Mouse (Mus musculus): Measurements from ENCODE around the gene Iqcn. TPM values are rescaled to one million over a fixed set of nuclear protein-coding genes. Genes with fewer than 3 reads are reported as not detected.

The Iqcn gene
- polyA plus RNA-seq (2014; fragmentation: Illumina TruSeq; extraction: RNeasy Lipid Tissue Mini Kit (QIAGEN cat#74804); ENCODE audit: low read depth, low replicate concordance), result not detected

DNA sequence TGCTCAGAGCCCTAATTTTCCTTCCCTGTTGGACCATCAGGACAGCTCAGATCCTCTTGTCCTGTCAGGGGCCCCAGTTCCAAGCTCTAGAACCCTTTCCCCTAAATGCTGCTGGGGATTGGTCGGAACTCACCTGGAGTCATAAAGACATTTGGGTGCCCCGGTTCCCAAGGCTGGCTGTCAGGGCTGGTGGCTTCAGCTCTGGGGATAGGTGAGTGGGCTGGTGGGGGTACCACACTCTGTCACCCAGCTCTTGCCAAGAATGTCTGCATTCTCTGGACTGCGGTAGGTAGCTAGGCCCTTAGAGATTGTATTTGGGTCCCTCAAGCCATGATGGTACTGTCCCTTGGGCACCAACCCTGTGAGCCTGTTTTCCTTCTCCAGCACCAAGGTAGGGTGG, at the start of gene Iqcn:
TSS of gene Iqcn (plus strand) at position 171 of the 400 bp plus-strand sequence.

DNA sequence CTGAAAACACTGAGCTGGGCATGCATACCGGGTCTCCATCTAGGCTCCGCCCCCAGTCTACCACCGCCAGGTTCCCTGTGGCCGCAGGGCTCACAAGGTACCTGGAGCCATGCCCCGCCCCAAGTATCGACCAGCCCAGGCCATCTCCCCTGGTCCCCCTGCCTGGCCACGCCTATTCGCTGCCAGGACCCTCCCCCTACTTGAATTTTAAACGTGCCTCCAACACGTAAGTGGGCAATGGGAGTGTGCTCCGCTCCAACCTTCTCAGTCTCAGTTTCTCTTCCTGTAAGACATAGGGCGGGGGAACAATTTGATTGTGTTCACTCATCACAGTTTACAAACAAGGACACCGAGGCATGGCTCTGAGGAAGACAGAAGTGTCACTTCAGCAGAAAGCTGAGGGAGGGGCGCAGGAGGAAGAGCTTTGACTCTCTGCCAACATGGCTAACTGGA, 43.0 kb upstream of the Iqcn start, which contains the start of gene Pgpep1:
TSS of gene Pgpep1 (minus strand) at position 116 of the 453 bp plus-strand sequence.

DNA sequence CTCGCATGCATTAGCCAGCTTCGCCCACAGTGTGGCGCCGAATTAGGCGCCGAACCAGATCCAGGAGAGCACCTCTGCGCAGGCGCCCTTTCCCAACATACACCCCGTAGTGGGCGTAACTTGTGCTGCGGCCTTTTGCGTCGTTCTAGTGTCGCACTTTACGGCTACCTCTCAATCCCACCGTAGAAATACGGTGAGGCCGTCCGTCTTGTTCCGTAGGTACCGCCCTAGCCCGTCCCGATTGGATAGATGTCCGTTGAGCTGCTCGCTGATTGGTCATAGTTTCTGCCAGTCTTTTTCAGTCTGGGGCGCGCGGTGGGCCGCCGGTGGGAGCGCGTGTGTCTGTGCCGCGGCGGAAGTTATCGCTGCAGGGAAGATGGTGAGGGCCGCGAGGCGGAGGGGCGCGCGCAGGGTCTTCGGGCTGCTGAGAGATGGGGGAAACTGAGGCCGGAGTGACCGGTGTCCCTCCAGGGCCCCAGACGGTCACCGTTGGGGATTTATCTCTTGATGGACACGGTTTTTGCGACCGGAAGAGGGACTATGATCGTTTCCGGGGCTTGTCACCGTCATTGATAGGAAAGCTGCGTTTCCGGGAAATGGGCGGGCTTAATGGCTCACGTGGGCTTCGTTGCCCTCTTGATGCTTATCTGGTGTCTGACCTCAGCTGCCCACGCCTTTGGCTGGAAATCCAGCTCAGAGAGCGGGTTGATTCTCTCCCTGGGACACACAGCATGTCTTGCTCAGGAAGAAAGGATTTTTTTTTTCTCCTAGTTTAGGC, 30.0 kb upstream of the Iqcn start, which contains the start of gene Lsm4:
TSS of gene Lsm4 (plus strand) at position 170 of the 778 bp plus-strand sequence.

DNA sequence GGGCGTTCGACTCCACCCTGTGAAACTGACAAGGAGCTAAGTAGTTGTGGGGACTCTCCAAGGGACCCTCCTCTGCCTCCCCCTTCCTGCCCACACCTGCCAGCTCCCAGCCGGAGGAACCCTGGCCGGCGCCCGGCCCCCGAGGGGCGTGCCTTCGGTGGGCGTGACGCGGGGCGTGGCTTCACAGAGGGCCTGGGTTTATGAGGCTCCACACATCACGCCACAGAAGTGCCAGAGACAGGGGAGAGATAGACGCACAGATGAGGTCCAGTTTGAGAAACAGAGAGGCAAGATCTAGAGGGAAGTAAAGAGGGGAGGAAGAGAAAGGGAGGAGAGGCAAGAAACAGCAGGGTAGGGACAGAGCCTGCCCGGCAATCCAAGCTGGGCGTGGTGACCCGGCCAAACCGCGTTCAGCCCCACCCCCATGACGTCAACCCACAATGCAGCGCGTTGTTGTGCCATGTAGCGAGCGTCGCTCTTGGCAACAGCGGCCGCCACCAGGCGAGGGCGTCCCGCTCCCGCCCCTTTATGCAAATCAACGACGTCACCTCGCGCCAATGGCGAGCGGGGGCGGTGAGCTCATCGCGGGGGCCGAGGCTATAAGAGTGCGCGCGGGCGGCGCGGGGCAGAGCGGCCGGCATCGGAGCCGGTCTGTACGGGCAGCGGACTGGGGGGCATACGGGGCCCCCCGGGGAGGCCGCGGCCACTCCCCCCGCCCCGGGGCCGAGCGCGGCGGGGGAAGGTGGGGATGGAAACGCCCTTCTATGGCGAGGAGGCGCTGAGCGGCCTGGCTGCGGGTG, 4.7 kb upstream of the Iqcn start, which contains the start of gene Jund:
TSS of gene Jund (plus strand) at position 640 of the 800 bp plus-strand sequence.

DNA sequence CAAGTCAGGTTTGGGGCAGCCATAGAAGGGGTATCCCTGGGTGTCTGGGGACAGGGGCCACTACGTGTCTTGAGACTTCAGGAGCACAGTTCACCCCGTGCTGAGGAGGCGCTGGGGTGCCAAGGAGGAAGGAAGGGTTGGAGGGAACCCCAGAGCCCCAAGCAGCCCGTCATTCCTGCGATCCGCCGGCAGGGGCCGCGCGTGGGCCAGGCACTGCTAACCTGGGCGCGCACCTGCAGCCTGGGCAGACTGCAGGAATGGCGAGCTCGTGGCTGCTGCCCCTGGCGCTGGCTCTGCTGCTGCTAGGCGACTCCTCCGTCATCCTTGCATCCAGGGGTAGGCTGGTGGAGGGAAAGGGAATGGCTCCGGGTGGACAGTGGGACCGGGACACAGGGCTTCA, 15.0 kb downstream of the Iqcn start, which contains the start of gene Gm3336:
TSS of gene Gm3336 (plus strand) at position 247 of the 400 bp plus-strand sequence.

DNA sequence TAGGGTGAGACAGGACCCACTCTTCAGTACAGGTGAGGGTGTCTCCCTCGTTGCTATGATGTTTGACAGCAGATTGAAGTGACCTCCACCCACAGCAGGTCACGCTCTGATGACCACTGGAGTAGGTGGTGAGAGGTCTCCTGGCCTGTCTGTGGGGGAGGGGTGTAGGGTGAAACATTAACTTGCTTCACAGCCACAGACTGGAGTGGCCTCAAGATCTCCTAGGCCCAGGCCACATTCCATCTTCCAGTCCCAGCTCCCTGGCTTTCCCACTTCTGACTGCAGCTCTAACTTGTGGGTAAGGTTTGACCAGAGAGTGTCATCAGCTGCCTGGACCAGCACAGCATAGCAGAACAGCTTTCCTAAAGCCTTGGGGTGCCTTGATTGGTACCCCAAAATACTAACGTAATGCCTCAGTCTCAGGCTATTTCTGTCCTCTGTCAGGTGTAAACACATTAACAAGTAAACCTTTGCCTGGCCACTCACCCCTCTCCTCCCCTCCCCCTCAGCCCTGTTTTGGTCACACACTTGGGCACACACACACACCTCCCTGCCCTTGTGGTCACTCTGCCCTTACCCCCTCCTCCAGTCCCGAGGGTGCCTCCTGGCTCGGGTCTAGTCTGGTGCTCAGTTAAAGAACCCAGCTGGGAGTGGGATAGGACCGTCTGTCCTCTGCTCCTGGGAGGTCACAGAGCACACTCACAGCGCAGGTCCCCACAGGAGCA, 20.4 kb downstream of the Iqcn start, which contains the start of gene Pde4c:
TSS of gene Pde4c (plus strand) at position 235 of the 725 bp plus-strand sequence.

DNA sequence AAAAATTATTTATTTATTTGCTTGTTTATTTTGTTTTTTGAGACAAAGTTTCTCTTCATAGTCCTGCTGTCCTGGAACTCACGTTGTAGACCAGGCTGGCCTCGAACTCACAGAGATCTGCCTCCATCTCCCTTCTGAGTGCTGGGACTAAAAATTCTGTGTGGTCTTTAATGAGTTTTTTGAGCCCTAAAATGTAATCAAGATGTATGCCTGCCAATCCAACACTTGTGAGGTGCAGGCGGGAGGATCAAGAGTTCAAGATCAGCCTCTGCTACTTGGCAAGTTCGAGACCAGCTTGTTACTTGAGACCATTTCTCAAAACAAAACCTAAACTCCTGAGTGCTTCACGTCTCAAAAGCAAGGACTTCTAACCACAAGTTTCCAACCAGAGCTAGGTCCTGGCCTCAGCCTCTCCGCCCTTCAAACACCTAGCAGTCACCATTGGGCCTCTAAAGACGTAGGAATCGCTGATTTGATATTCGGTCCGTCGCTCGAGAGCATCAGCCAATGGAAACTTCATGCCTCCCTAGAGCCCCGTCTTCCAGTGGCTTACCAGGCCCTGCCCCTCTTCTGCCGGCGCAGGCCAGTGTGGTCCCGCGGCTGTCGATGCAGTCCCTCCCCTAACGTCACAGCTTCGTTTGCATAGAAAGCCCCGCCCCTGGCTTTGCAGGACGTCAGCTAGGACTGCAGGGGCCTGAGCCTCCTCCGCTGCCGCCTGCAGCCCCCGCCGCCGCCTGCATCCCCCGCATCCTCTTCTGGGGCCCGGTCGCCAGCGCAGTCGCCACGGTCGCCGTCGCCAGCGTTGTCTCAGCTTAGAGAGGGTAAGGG, 51.0 kb downstream of the Iqcn start, which contains the start of gene Rab3a:
TSS of gene Rab3a (plus strand) at position 637 of the 828 bp plus-strand sequence.

DNA sequence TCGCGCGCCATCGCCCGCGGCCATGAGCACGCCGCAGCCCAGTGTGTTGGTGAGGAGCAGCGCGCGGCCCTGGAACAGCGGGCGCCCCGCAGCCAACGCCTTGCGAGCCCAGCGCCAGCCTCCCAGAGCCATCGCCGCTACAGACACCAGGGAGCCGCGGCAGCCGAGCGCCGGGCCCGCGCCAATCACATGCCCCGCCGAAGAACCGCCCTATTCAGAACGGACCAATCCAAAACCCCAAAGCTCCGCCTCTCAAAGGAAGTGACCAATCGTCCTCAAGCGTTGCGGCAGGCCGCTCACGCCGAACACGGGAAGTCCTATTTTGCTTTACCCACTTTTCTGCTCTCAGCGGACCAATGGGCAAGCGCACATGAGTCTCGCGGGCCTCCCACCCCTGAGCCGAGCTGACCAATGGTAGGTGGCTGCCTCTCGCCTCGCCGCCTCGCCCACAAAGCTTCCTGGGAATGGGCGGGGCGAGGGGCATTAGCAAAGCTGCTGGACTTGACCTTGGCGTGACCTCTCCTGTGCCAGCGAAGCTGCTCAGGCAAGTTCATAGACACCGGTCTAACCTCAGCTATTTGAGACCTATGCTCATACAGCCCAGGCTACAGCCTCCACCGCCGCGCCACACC, 57.6 kb downstream of the Iqcn start, which contains the start of gene Mpv17l2:
TSS of gene Mpv17l2 (minus strand) at position 172 of the 632 bp plus-strand sequence.

Other genes starting within 250 kb of the Iqcn start
- gene Klhl26, start 226.5 kb upstream of the Iqcn start, polyA plus RNA-seq (2014; fragmentation: Illumina TruSeq; extraction: RNeasy Lipid Tissue Mini Kit (QIAGEN cat#74804); ENCODE audit: low read depth, low replicate concordance), result 5.4 TPM
- 0.82 TPM for gene Tmem59l, start 216.1 kb upstream of the Iqcn start, polyA plus RNA-seq (2014; fragmentation: Illumina TruSeq; extraction: RNeasy Lipid Tissue Mini Kit (QIAGEN cat#74804); ENCODE audit: low read depth, low replicate concordance)
- not detected for gene Crlf1, start 210.3 kb upstream of the Iqcn start, polyA plus RNA-seq (2014; fragmentation: Illumina TruSeq; extraction: RNeasy Lipid Tissue Mini Kit (QIAGEN cat#74804); ENCODE audit: low read depth, low replicate concordance)
- gene Rex1bd, start 196.7 kb upstream of the Iqcn start, polyA plus RNA-seq (2014; fragmentation: Illumina TruSeq; extraction: RNeasy Lipid Tissue Mini Kit (QIAGEN cat#74804); ENCODE audit: low read depth, low replicate concordance), result not detected
- gene Uba52, start 192.7 kb upstream of the Iqcn start, polyA plus RNA-seq (2014; fragmentation: Illumina TruSeq; extraction: RNeasy Lipid Tissue Mini Kit (QIAGEN cat#74804); ENCODE audit: low read depth, low replicate concordance), result 3.9 TPM
- gene Fkbp8, start 175.7 kb upstream of the Iqcn start, polyA plus RNA-seq (2014; fragmentation: Illumina TruSeq; extraction: RNeasy Lipid Tissue Mini Kit (QIAGEN cat#74804); ENCODE audit: low read depth, low replicate concordance), result 5.1 TPM
- gene Kxd1, start 175.5 kb upstream of the Iqcn start, polyA plus RNA-seq (2014; fragmentation: Illumina TruSeq; extraction: RNeasy Lipid Tissue Mini Kit (QIAGEN cat#74804); ENCODE audit: low read depth, low replicate concordance), result 8.0 TPM
- 0.58 TPM for gene Ell, start 164.0 kb upstream of the Iqcn start, polyA plus RNA-seq (2014; fragmentation: Illumina TruSeq; extraction: RNeasy Lipid Tissue Mini Kit (QIAGEN cat#74804); ENCODE audit: low read depth, low replicate concordance)
- gene Isyna1, start 109.1 kb upstream of the Iqcn start, polyA plus RNA-seq (2014; fragmentation: Illumina TruSeq; extraction: RNeasy Lipid Tissue Mini Kit (QIAGEN cat#74804); ENCODE audit: low read depth, low replicate concordance), result 0.29 TPM
- not detected for gene Ssbp4, start 94.6 kb upstream of the Iqcn start, polyA plus RNA-seq (2014; fragmentation: Illumina TruSeq; extraction: RNeasy Lipid Tissue Mini Kit (QIAGEN cat#74804); ENCODE audit: low read depth, low replicate concordance)
- gene Lrrc25, start 87.3 kb upstream of the Iqcn start, polyA plus RNA-seq (2014; fragmentation: Illumina TruSeq; extraction: RNeasy Lipid Tissue Mini Kit (QIAGEN cat#74804); ENCODE audit: low read depth, low replicate concordance), result not detected
- not detected for gene Gdf15, start 71.0 kb upstream of the Iqcn start, polyA plus RNA-seq (2014; fragmentation: Illumina TruSeq; extraction: RNeasy Lipid Tissue Mini Kit (QIAGEN cat#74804); ENCODE audit: low read depth, low replicate concordance)
- gene Pgpep1, start 43.1 kb upstream of the Iqcn start, polyA plus RNA-seq (2014; fragmentation: Illumina TruSeq; extraction: RNeasy Lipid Tissue Mini Kit (QIAGEN cat#74804); ENCODE audit: low read depth, low replicate concordance), result 55.2 TPM
- gene Lsm4, start 30.2 kb upstream of the Iqcn start, polyA plus RNA-seq (2014; fragmentation: Illumina TruSeq; extraction: RNeasy Lipid Tissue Mini Kit (QIAGEN cat#74804); ENCODE audit: low read depth, low replicate concordance), result not detected
- gene Jund, start 4.5 kb upstream of the Iqcn start, polyA plus RNA-seq (2014; fragmentation: Illumina TruSeq; extraction: RNeasy Lipid Tissue Mini Kit (QIAGEN cat#74804); ENCODE audit: low read depth, low replicate concordance), result 24.6 TPM
- gene Gm3336, start 15.1 kb downstream of the Iqcn start, polyA plus RNA-seq (2014; fragmentation: Illumina TruSeq; extraction: RNeasy Lipid Tissue Mini Kit (QIAGEN cat#74804); ENCODE audit: low read depth, low replicate concordance), result not detected
- not detected for gene Pde4c, start 20.3 kb downstream of the Iqcn start, polyA plus RNA-seq (2014; fragmentation: Illumina TruSeq; extraction: RNeasy Lipid Tissue Mini Kit (QIAGEN cat#74804); ENCODE audit: low read depth, low replicate concordance)
- 12.3 TPM for gene Rab3a, start 51.2 kb downstream of the Iqcn start, polyA plus RNA-seq (2014; fragmentation: Illumina TruSeq; extraction: RNeasy Lipid Tissue Mini Kit (QIAGEN cat#74804); ENCODE audit: low read depth, low replicate concordance)
- gene Mpv17l2, start 57.5 kb downstream of the Iqcn start, polyA plus RNA-seq (2014; fragmentation: Illumina TruSeq; extraction: RNeasy Lipid Tissue Mini Kit (QIAGEN cat#74804); ENCODE audit: low read depth, low replicate concordance), result 2.2 TPM
- gene Pik3r2, start 73.3 kb downstream of the Iqcn start, polyA plus RNA-seq (2014; fragmentation: Illumina TruSeq; extraction: RNeasy Lipid Tissue Mini Kit (QIAGEN cat#74804); ENCODE audit: low read depth, low replicate concordance), result 1.9 TPM
- 1.5 TPM for gene Mast3, start 101.6 kb downstream of the Iqcn start, polyA plus RNA-seq (2014; fragmentation: Illumina TruSeq; extraction: RNeasy Lipid Tissue Mini Kit (QIAGEN cat#74804); ENCODE audit: low read depth, low replicate concordance)
- not detected for gene Il12rb1, start 105.0 kb downstream of the Iqcn start, polyA plus RNA-seq (2014; fragmentation: Illumina TruSeq; extraction: RNeasy Lipid Tissue Mini Kit (QIAGEN cat#74804); ENCODE audit: low read depth, low replicate concordance)
- gene Arrdc2, start 136.3 kb downstream of the Iqcn start, polyA plus RNA-seq (2014; fragmentation: Illumina TruSeq; extraction: RNeasy Lipid Tissue Mini Kit (QIAGEN cat#74804); ENCODE audit: low read depth, low replicate concordance), result 1.5 TPM
- gene Kcnn1, start 159.8 kb downstream of the Iqcn start, polyA plus RNA-seq (2014; fragmentation: Illumina TruSeq; extraction: RNeasy Lipid Tissue Mini Kit (QIAGEN cat#74804); ENCODE audit: low read depth, low replicate concordance), result 0.47 TPM
- gene Ccdc124, start 170.5 kb downstream of the Iqcn start, polyA plus RNA-seq (2014; fragmentation: Illumina TruSeq; extraction: RNeasy Lipid Tissue Mini Kit (QIAGEN cat#74804); ENCODE audit: low read depth, low replicate concordance), result not detected
- gene Slc5a5, start 189.3 kb downstream of the Iqcn start, polyA plus RNA-seq (2014; fragmentation: Illumina TruSeq; extraction: RNeasy Lipid Tissue Mini Kit (QIAGEN cat#74804); ENCODE audit: low read depth, low replicate concordance), result not detected
- gene Rpl18a, start 194.0 kb downstream of the Iqcn start, polyA plus RNA-seq (2014; fragmentation: Illumina TruSeq; extraction: RNeasy Lipid Tissue Mini Kit (QIAGEN cat#74804); ENCODE audit: low read depth, low replicate concordance), result 46.7 TPM
- gene Map1s, start 202.5 kb downstream of the Iqcn start, polyA plus RNA-seq (2014; fragmentation: Illumina TruSeq; extraction: RNeasy Lipid Tissue Mini Kit (QIAGEN cat#74804); ENCODE audit: low read depth, low replicate concordance), result 1.6 TPM